Mouse (Mus musculus) adrenal gland, adult 2 months (tissue): ENCODE data around the gene Elobl. TPM values are rescaled to one million over a fixed set of nuclear protein-coding genes. Genes with fewer than 3 reads are reported as not detected.
"Not testable (repeated sequence)": the region's sequence is repeated elsewhere in the genome, so short reads cannot be mapped to it uniquely, and the experiment has no call there.

ENCODE experiments used
- DNase-seq: peaks from one replicate; pipeline ENCODE4 v3.0.0; 2021
- long read RNA-seq: library from polyadenylated mRNA; stranded (forward); transcript quantifications from one replicate; pipeline ENCODE4 v2.0.0, GENCODE M21; 2021
- polyA plus RNA-seq: library from polyadenylated mRNA; depleted of rRNA; stranded (reverse); fragments of >200 nt; gene quantifications from 2 replicates; pipeline ENCODE4 v1.2.3, GENCODE M21; 2012; rRNA removed
- total RNA-seq, 2 experiments: library from RNA; stranded (reverse); gene quantifications; 2 replicates each; pipeline ENCODE4 v1.2.3; 2021

Gene Elobl
- not detected for total RNA-seq
- polyA plus RNA-seq: 0.17 TPM in 1 of 2 replicates, not detected in the other
- long read RNA-seq: 0 reads

- DNase-seq: no peak
These were observed at the start of gene Elobl for GRCm38 (mm10) chr11:88966881-88967361. Elobl (minus strand) TSS chr11:88966931.

- DNase-seq: no peak
These were observed 45.5 kb upstream of the Elobl start for GRCm38 (mm10) chr11:89012241-89012640.

GRCm38 (mm10) chr11:89009496-89009895 is 42.8 kb upstream of the Elobl start:
- no peak for DNase-seq

GRCm38 (mm10) chr11:89009066-89009465 is 42.3 kb upstream of the Elobl start:
- DNase-seq: no peak

- peak; percentile 51 for DNase-seq
These were observed 40.9 kb upstream of the Elobl start for GRCm38 (mm10) chr11:89007582-89007981.

- DNase-seq: no peak
These were observed 39.7 kb upstream of the Elobl start for GRCm38 (mm10) chr11:89006404-89006803.

GRCm38 (mm10) chr11:89005473-89005872 is 38.7 kb upstream of the Elobl start:
- no peak for DNase-seq

GRCm38 (mm10) chr11:89003726-89004125 is 37.0 kb upstream of the Elobl start:
- DNase-seq: peak; percentile 88

GRCm38 (mm10) chr11:89003078-89003477 is 36.3 kb upstream of the Elobl start:
- peak; percentile 85 for DNase-seq

- DNase-seq: peak; percentile 56
These were observed 35.9 kb upstream of the Elobl start for GRCm38 (mm10) chr11:89002621-89003020.

- DNase-seq: peak; percentile 52
These were observed 35.3 kb upstream of the Elobl start for GRCm38 (mm10) chr11:89002068-89002467.

- no peak for DNase-seq
These were observed 34.8 kb upstream of the Elobl start for GRCm38 (mm10) chr11:89001569-89001968.

GRCm38 (mm10) chr11:89000527-89000819 is 33.7 kb upstream of the Elobl start:
- DNase-seq: no peak

- DNase-seq: peak; percentile 52
These were observed 33.2 kb upstream of the Elobl start for GRCm38 (mm10) chr11:88999723-89000526.

GRCm38 (mm10) chr11:88998974-88999722 is 32.4 kb upstream of the Elobl start, which contains the start of gene Trim25:
Trim25 (plus strand) TSS chr11:88999376.
- peak; percentile 96 for DNase-seq

- no peak for DNase-seq
These were observed 31.7 kb upstream of the Elobl start for GRCm38 (mm10) chr11:88998406-88998805.

- DNase-seq: not testable (repeated sequence)
These were observed 30.6 kb upstream of the Elobl start for GRCm38 (mm10) chr11:88997343-88997742.

GRCm38 (mm10) chr11:88996427-88996826 is 29.7 kb upstream of the Elobl start:
- no peak for DNase-seq

GRCm38 (mm10) chr11:88995616-88996015 is 28.9 kb upstream of the Elobl start:
- DNase-seq: no peak

- DNase-seq: no peak
These were observed 27.8 kb upstream of the Elobl start for GRCm38 (mm10) chr11:88994492-88994891.

- DNase-seq: peak; percentile 83
These were observed 26.9 kb upstream of the Elobl start for GRCm38 (mm10) chr11:88993625-88994024.

GRCm38 (mm10) chr11:88993186-88993585 is 26.5 kb upstream of the Elobl start:
- no peak for DNase-seq

- DNase-seq: no peak
These were observed 22.8 kb upstream of the Elobl start for GRCm38 (mm10) chr11:88989530-88989929.
